Mouse (Mus musculus) brain, embryonic 14.5 days (tissue): ENCODE results near the gene Rarres1.

Experiments used
- CTCF ChIP-seq: fragments of 200-500 bp; IDR thresholded peaks from 2 replicates; pipeline ENCODE4 v1.5.1; 2012; ENCODE audit warnings: inconsistent platforms, mild to moderate bottlenecking, moderate library complexity, borderline replicate concordance; ENCODE audit not compliant: insufficient read depth, insufficient read length; ENCODE audit errors: extremely low read depth
- POLR2A ChIP-seq: fragments of 200-500 bp; IDR thresholded peaks from 2 replicates; pipeline ENCODE4 v1.6.1; 2012; ENCODE audit warnings: mild to moderate bottlenecking, inconsistent platforms, borderline replicate concordance; ENCODE audit not compliant: poor library complexity, insufficient read depth, insufficient read length, severe bottlenecking; ENCODE audit errors: extremely low read depth

DNA sequence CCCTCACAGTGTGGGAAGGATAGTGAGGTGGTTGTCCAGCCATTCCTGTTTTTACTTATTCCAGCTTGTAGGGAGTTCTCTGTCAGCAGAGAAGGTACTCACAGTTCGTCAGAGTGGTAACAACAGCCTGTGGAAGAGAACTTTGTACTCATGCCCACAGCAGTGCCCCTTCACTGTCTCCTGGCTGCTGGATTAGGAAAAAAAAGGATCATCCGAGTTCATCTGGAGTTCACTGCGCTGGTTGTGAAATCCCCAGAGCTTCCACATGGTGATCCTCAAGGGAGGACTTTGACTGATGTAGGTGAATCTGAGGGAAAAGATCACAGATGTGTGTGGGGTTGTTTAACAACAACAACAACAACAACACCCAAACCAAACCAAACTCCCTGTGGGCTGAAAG, 35.9 kb upstream of the Rarres1 start:
- TF ChIP-seq CTCF (no peak), POLR2A (no peak)
